Mouse (Mus musculus): Measurements from ENCODE around the gene Fam111a. TPM values are rescaled to one million over a fixed set of nuclear protein-coding genes. Genes with fewer than 3 reads are reported as not detected.

The Fam111a gene
- polyA plus RNA-seq, 2 experiments from 2014 or later, result 43.5 to 49.8 TPM

GRCm38 (mm10) chr19:12564197-12564596 lies 18.7 kb downstream of the Fam111a start:
- ATAC-seq, result no peak

DNA sequence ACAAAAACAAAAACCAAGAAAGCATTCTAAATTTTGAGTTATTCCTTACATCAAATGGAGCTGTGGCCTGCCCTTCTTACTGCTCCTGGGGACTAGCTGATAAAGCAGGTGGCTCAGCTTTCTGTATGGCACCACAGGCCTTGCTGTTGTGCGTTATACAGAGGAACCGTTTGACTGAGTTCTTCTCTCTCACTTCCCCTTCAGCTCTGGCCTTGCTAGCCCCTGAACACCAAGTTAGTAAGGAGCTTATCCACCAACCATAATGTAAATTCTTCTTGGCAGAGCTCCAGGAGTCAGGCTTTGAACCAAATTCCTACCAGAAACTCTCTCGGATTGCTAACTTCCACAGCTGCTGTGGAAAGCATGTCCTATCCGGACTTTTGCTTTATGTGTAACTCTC lies 21.5 kb downstream of the Fam111a start:
- no peak for ATAC-seq

DNA sequence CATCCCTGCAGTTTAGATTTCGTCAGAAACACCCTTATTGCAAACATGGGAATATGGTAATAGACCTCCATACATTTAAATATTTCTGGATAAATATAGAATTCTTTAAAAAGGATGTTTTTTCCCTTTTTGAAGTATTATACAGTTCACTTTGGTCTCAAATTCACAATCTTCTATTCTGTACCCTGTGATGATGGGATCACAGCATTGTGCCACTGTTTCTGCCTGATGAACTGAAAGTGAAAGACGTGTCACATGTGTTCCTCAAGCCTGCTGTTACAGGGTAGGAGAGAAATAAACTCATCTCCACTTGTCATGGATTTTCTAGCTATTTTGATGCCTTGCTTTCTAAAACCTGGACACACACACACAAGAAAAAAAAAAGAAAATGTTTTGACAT lies 25.3 kb downstream of the Fam111a start:
- peak; percentile 30 for ATAC-seq

DNA sequence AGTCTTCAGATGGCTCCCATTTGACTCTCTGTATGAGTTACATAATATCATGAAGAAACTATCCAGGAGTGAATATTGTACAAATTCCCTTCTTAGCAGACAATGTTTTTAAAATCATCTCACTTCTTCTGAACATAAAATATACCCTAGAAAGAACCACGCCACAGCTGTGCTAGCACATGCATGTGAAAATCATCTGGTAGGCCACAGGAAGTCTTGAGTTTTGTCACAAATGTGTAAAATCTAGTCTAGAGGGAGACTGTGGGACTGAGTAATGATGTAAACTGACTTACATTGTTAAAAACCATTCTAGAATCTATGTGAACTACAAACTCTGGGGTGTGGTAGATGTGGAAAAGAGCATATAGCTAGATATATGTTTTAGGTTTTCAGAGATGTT lies 26.1 kb downstream of the Fam111a start:
- no peak for ATAC-seq

DNA sequence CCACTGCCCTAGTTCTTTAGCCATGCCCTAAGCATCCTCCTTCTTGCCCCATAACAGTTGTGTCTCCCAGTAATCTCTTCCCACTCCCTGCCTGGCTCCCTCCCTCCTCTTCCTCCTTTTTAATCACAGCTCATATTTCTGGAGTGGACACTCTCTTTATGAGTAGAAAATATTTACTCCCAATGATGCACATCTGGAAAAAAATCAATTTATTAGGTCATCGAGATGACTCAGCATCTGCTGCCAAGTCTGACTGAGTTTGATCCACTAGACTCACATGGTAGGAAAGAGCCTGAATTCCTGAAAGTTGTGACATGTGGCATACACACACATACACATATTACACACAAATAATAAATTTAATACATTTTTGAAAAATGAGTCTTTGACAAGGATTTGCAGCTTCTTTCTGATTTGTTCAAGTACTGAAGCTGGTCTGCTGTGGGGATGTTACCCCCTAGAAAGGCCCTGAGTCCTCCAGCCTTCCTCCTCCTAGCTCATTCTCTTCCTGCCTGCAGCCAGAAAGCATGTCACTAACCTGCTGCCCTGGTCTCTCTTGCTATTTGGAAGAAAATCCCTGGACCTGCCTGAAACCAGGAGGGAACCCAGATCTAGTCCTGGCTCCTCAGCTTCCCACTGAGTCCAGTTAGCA lies 27.2 kb downstream of the Fam111a start:
- ATAC-seq, result no peak

DNA sequence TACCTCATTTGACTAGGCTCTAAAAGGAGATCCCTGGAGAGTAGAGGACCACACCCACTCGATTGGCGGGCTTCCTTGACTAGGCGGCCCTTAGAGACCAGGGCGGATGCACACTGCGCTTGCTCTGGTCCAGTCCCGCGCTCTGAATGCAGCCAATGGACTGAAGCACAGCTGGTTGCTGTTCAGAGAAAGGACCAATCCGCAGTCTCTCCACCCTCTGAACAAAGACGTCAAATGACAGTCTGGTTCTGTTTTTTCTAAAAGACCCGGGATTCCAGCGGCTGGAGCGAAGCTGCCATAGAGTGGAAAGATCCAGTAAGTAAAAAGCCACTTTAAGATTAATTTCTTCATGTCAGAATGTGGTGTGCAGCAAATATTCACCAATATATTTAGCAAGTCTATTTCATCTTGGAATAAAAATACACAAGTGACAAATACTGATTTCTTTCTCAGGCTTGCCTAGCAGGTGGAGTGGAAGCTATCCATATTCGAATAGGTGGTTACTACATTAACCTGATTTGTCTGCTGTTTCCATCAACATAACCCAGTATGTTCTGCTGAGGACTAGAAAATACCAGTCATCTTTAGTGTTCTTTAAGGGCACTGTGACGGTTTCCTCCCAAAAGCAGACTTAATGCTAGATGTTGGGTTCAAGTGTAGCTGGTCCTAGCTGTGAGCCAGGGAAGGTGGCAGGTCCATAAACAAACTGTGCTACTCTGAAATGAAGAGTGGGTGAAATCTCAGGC lies 27.9 kb downstream of the Fam111a start:
- peak; percentile 90 for ATAC-seq

- ATAC-seq, result peak; percentile 53
Observed at GRCm38 (mm10) chr19:12574012-12574407, 28.5 kb downstream of the Fam111a start.

DNA sequence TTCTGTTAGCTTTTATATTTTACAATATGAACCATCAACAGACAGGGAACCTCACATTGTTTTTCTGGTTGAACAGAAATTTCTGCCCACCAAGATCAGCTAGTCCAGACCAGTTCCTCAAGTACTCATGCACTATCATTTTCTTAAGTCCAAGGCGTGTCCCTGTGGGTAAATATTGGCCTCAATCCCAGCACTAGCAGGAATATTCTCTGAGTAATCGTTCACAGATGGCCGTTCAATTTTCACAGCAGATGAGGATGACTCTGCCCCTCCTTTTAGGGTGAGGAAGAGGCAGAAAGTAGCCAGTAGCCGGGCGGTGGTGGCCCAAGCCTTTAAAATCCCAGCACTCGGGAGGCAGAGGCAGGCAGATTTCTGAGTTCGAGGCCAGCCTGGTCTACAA lies 29.6 kb downstream of the Fam111a start:
- ATAC-seq, result no peak

- ATAC-seq, result no peak
Observed at GRCm38 (mm10) chr19:12575514-12575913, 30.0 kb downstream of the Fam111a start.

GRCm38 (mm10) chr19:12576639-12577038 lies 31.1 kb downstream of the Fam111a start:
- ATAC-seq, result no peak

- ATAC-seq, result no peak
Observed at GRCm38 (mm10) chr19:12585310-12585709, 39.8 kb downstream of the Fam111a start.

- ATAC-seq, result peak; percentile 86
Observed at GRCm38 (mm10) chr19:12591908-12592307, 46.4 kb downstream of the Fam111a start.

GRCm38 (mm10) chr19:12595135-12595529 lies 49.6 kb downstream of the Fam111a start:
- ATAC-seq, result no peak

DNA sequence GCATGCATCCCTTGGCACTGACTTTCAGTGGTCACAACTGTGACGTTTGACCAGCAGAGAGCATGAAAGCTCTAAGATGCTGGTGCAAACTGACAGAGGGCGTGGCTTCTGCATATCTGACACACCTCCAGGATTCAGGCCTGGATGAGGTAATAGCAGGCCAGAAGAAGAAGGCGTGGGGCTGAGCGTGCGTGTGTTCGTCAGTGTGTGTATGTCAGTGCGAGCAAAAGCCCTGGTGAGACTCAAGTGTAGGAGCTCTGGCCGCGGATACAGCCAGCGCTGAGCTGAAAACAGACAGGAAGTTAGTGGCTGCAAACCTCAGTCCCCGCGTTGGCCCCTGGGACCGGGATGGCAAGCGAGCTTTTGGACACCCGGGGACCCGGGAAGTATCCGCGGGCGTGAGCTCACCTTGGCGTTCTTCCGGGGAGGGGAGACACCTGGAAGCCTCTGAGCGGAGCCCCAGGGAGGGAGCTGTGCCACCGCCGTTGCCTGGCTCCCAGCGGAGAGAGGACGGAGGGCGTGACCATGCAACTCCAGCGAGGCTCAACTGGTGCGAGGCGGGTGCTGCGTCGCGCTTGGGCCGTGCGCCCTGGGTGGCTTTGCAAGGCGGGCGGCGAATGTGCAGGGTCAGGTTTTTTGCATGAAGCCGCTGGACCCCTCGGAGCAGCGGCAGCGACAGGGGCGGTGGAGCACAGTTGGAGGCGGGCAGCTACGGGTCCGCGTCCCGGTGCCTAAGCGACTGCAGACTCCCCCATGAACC lies 50.2 kb downstream of the Fam111a start:
- peak; percentile 76 for ATAC-seq

- no peak for ATAC-seq
Observed at GRCm38 (mm10) chr19:12596290-12597072, 50.9 kb downstream of the Fam111a start.

GRCm38 (mm10) chr19:12597073-12597405 lies 51.5 kb downstream of the Fam111a start:
- ATAC-seq, result no peak

- ATAC-seq, result no peak
Observed at GRCm38 (mm10) chr19:12598674-12599073, 53.1 kb downstream of the Fam111a start.

GRCm38 (mm10) chr19:12599674-12600073 lies 54.1 kb downstream of the Fam111a start, which contains the start of gene Gm4952:
Gm4952 (plus strand) TSS chr19:12599974.
- no peak for ATAC-seq

DNA sequence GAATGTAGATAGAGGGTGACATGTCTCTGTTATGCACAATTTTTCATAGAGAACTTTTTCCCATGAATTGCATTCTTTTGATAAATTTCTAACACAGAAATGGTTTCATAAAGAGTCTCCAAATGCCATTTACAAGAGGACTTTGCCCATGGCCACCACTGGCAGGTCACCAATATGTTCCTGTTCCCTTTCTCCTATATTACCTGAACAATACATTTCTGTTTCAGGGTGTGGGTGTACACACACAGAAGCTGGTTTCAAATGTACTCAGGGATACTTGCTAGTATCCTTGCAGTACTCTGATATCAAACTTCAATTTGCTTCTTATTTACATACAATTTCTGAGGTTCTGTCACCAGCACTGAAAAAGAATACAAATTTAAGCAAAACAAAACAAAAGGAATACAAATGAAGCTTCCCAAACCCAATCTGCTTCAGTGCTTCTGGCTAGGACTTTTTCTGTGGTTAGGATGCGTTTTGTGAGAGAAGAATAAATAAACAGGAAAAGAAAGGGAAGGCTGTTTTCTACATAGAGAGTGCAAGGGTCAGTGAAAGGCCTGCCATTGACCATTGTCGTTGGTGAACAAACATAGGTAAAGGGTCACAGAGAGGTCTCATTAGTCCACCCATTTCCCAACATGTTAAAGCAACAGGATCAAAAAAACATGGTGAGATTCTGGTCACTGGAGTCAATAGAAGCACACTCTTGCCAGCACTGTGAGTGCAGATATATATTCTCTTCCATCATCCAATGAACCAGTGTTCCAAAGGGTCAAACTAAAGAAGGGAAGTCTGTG lies 55.3 kb downstream of the Fam111a start:
- no peak for ATAC-seq

DNA sequence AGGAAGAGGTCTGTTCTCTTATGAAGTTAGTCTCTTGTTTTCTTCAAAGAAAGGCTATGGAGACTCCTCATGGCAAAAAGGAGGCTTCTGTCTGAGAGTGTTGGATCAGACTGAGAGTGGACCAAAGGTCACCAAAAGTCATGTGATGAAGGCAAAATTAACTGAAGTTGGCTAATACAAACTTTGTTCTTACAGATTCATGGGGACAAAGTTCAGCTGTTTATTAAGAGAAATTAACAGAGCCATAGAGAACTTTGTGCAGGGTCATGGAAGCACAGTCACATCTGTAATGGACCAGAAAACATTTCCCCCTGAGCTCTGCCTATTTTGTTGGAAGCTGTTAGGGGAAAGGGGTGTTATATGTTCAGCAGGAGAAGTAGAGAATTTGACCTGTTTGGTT lies 62.8 kb downstream of the Fam111a start:
- no peak for ATAC-seq

DNA sequence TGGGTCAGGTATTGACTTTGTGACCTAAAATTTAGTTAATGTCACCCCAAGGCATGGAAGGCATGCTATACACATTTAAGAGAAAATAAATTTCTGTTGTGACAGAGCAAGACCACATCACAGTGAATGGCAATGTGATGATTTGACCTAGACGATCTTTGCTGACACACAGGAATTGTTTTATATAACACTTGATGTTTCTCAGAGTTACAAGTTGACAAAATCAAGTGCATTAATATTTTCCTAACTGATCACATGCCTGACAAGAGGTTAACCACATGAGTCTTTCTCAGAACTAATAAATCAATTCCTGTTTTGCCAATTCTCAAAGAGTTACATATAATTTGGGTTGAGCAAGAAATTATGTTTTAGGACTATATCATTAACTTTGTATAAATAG lies 68.1 kb downstream of the Fam111a start:
- ATAC-seq, result no peak

- no peak for ATAC-seq
Observed at GRCm38 (mm10) chr19:12633176-12633575, 87.6 kb downstream of the Fam111a start, which contains the start of gene Glyat. Glyat (plus strand) TSS chr19:12633308.

All from CD4-positive, CD25-positive, alpha-beta regulatory T cell, adult 4 months (primary cell).